Mouse (Mus musculus) MEL (cell line): ENCODE measurements around the gene Plau. TPM values are rescaled to one million over a fixed set of nuclear protein-coding genes. Genes with fewer than 3 reads are reported as not detected.

Experiments
- DNase-seq: peaks from one replicate; pipeline ENCODE4 v3.0.0; 2011; ENCODE audit warnings: low read depth, low spot score
- H3K27ac ChIP-seq: 2 replicates; pipeline ENCODE4 v1.5.1; 2012; ENCODE audit warnings: low read depth, mild to moderate bottlenecking, control low read depth, low read length, moderate library complexity; ENCODE audit not compliant: control insufficient read depth
- H3K27me3 ChIP-seq, 2 experiments: fragments of 150-350 bp in 1 of 2; sonication (generic) in 1 of 2; 2 replicates each; pipeline ENCODE4 v1.6.1; 2012; ENCODE audit warnings: low read length in 2 of 2, mild to moderate bottlenecking in 2 of 2, improper control_type of control experiment in 1 of 2, moderate library complexity in 1 of 2; ENCODE audit not compliant: insufficient read depth in 2 of 2, control insufficient read depth in 1 of 2
- H3K36me3 ChIP-seq, 2 experiments: 2 replicates each; pipeline ENCODE4 v1.6.1; 2012 to 2014; ENCODE audit warnings: low read length in 2 of 2, improper control_type of control experiment in 1 of 2, inconsistent platforms in 1 of 2, mild to moderate bottlenecking in 1 of 2; ENCODE audit not compliant: insufficient read depth in 2 of 2, control insufficient read depth in 1 of 2
- H3K4me1 ChIP-seq, 2 experiments: fragments of 150-350 bp in 1 of 2; sonication (generic) in 1 of 2; 2 replicates each; pipeline ENCODE4 v1.6.1; 2012; ENCODE audit warnings: low read length in 2 of 2, improper control_type of control experiment in 1 of 2, mild to moderate bottlenecking in 1 of 2; ENCODE audit not compliant: insufficient read depth in 2 of 2, control insufficient read depth in 1 of 2
- H3K4me3 ChIP-seq, 2 experiments: fragments of 150-350 bp in 1 of 2; sonication (generic) in 1 of 2; 2 replicates each; pipeline ENCODE4 v1.5.1; 2012; ENCODE audit warnings: low read depth in 2 of 2, low read length in 2 of 2, mild to moderate bottlenecking in 2 of 2, moderate library complexity in 2 of 2, control low read depth in 1 of 2, improper control_type of control experiment in 1 of 2; ENCODE audit not compliant: control insufficient read depth in 1 of 2, insufficient read depth in 1 of 2
- H3K79me2 ChIP-seq: 2 replicates; pipeline ENCODE4 v1.6.1; 2012; ENCODE audit warnings: mild to moderate bottlenecking, low read length, moderate library complexity; ENCODE audit not compliant: control insufficient read depth, poor library complexity, insufficient read depth
- H3K9ac ChIP-seq: 2 replicates; pipeline ENCODE4 v1.6.1; 2012; ENCODE audit warnings: low read depth, mild to moderate bottlenecking, control low read depth, low read length, moderate library complexity; ENCODE audit not compliant: control insufficient read depth, poor library complexity, severe bottlenecking
- H3K9me3 ChIP-seq: fragments of 150-350 bp; sonication (generic); replicated peaks from 2 replicates; pipeline ENCODE4 v1.6.1; 2012; ENCODE audit warnings: mild to moderate bottlenecking, low read length, improper control_type of control experiment, moderate library complexity; ENCODE audit not compliant: insufficient read depth
- CHD1 ChIP-seq: IDR thresholded peaks from 2 replicates; pipeline ENCODE4 v1.6.1; 2012; ENCODE audit warnings: low read depth, mild to moderate bottlenecking, inconsistent platforms, low read length, improper control_type of control experiment
- GABPA ChIP-seq: IDR thresholded peaks from 2 replicates; pipeline ENCODE4 v1.6.1; 2012; ENCODE audit warnings: low read depth, mild to moderate bottlenecking, inconsistent platforms, low read length, improper control_type of control experiment, moderate library complexity
- HCFC1 ChIP-seq: IDR thresholded peaks from 2 replicates; pipeline ENCODE4 v1.6.1; 2012; ENCODE audit warnings: low read depth, mild to moderate bottlenecking, inconsistent platforms, low read length, improper control_type of control experiment, moderate library complexity
- JUND ChIP-seq: IDR thresholded peaks from 2 replicates; pipeline ENCODE4 v1.6.1; 2011; ENCODE audit warnings: low read depth, mild to moderate bottlenecking, improper control_type of control experiment, low read length
- KAT2A ChIP-seq: conservative IDR thresholded peaks from 2 replicates; pipeline ENCODE4 v1.6.1; 2012; ENCODE audit warnings: low read depth, low read length, improper control_type of control experiment, inconsistent platforms
- MAZ ChIP-seq: IDR thresholded peaks from 2 replicates; pipeline ENCODE4 v1.6.1; 2012; ENCODE audit warnings: low read depth, mild to moderate bottlenecking, inconsistent platforms, low read length, improper control_type of control experiment
- MEF2A ChIP-seq: IDR thresholded peaks from 2 replicates; pipeline ENCODE4 v1.6.1; 2014; ENCODE audit warnings: low read depth, mild to moderate bottlenecking, inconsistent platforms, low read length, improper control_type of control experiment; ENCODE audit not compliant: poor library complexity, insufficient replicate concordance, severe bottlenecking; ENCODE audit errors: extremely low read depth
- MYC ChIP-seq: IDR thresholded peaks from 2 replicates; pipeline ENCODE4 v1.6.1; 2011; ENCODE audit warnings: low read depth, mild to moderate bottlenecking, low read length, improper control_type of control experiment, moderate library complexity
- NELFE ChIP-seq: IDR thresholded peaks from 2 replicates; pipeline ENCODE4 v1.6.1; 2011; ENCODE audit warnings: low read depth, low read length, improper control_type of control experiment
- POLR2AphosphoS2 ChIP-seq: IDR thresholded peaks from 2 replicates; pipeline ENCODE4 v1.6.1; 2011; ENCODE audit warnings: low read length, improper control_type of control experiment
- RAD21 ChIP-seq: IDR thresholded peaks from 2 replicates; pipeline ENCODE4 v1.6.1; 2011; ENCODE audit warnings: mild to moderate bottlenecking, low read depth, low read length, improper control_type of control experiment
- RCOR1 ChIP-seq: IDR thresholded peaks from 2 replicates; pipeline ENCODE4 v1.6.1; 2012; ENCODE audit warnings: low read depth, mild to moderate bottlenecking, inconsistent platforms, low read length, improper control_type of control experiment
- TCF12 ChIP-seq: IDR thresholded peaks from 2 replicates; pipeline ENCODE4 v1.6.1; 2014; ENCODE audit warnings: low read depth, mild to moderate bottlenecking, inconsistent platforms, low read length, improper control_type of control experiment, moderate library complexity
- UBTF ChIP-seq: IDR thresholded peaks from 2 replicates; pipeline ENCODE4 v1.6.1; 2012; ENCODE audit warnings: low read depth, mild to moderate bottlenecking, inconsistent platforms, low read length, improper control_type of control experiment, moderate library complexity, borderline replicate concordance; ENCODE audit not compliant: insufficient read depth
- USF2 ChIP-seq, 2 experiments: IDR thresholded peaks; 2 replicates each; pipeline ENCODE4 v1.6.1; 2011 to 2012; ENCODE audit warnings: improper control_type of control experiment in 2 of 2, low read length in 2 of 2, borderline replicate concordance in 1 of 2, inconsistent platforms in 1 of 2, low read depth in 1 of 2, mild to moderate bottlenecking in 1 of 2; ENCODE audit not compliant: insufficient read depth in 1 of 2
- ZC3H11A ChIP-seq: IDR thresholded peaks from 2 replicates; pipeline ENCODE4 v1.6.1; 2012; ENCODE audit warnings: low read depth, mild to moderate bottlenecking, inconsistent platforms, low read length, improper control_type of control experiment
- ZMIZ1 ChIP-seq: IDR thresholded peaks from 2 replicates; pipeline ENCODE4 v1.6.1; 2012; ENCODE audit warnings: low read depth, mild to moderate bottlenecking, inconsistent platforms, low read length, improper control_type of control experiment, moderate library complexity
- polyA plus RNA-seq, 2 experiments: library from polyadenylated mRNA; stranded (reverse) in 1 of 2; unstranded in 1 of 2; fragments of >175 nt in 1 of 2; fragments of >200 nt in 1 of 2; gene quantifications; 2 replicates each; pipeline versions ENCODE4 v1.2.1 to v1.2.4; 2012; ENCODE audit warnings: low replicate concordance in 2 of 2, low read depth in 1 of 2; ENCODE audit not compliant: insufficient read length in 2 of 2, insufficient read depth in 1 of 2, missing spikeins in 1 of 2
- total RNA-seq: library from RNA; depleted of rRNA; stranded (reverse); fragments of 300-350 nt; gene quantifications from 2 replicates; pipeline ENCODE4 v1.2.3, GENCODE M21; 2012

Gene Plau
- total and polyA plus RNA-seq, 3 experiments: 0.04 TPM; not detected in 2

DNA sequence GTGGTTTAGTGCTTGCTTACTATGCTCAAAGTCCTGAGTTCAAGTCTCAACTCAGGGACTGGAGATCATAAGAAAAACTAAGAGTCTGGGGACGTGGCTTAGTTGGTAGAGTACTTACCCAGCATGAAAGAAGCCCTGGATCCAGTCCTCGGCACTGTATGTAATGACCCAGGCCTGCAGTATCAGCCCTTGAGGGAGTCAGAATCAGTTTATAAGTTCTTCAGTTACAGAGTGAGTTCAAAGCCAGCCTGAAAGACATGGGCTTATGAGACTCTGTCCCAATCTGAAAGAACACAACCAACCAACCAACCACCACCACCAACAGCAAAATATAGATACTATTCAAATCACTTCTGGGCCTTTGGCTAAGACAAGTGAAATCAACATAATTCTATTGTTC, 5.1 kb downstream of the Plau start:
- Histone ChIP-seq H3K79me2 (no peaks in the 10 kb centered on the region), H3K9ac (no peak overlapping the region), H3K27ac (no peak overlapping the region), H3K36me3 (no peaks in the 10 kb centered on the region; a peak in 1 of 4 replicates), H3K4me1 (peaks cover 0 to 11% of the 10 kb centered on the region in 2 experiments; a peak in 3 of 4 replicates), H3K27me3 (peaks cover 12 to 14% of the 10 kb centered on the region in 2 experiments), H3K9me3 (no peaks in the 10 kb centered on the region), H3K4me3 (no peak overlapping the region)
- TF ChIP-seq RAD21: no peak
- TF ChIP-seq ZMIZ1: no peak
- TF ChIP-seq MAZ: no peak
- no peak for TF ChIP-seq POLR2AphosphoS2
- no peak for DNase-seq

DNA sequence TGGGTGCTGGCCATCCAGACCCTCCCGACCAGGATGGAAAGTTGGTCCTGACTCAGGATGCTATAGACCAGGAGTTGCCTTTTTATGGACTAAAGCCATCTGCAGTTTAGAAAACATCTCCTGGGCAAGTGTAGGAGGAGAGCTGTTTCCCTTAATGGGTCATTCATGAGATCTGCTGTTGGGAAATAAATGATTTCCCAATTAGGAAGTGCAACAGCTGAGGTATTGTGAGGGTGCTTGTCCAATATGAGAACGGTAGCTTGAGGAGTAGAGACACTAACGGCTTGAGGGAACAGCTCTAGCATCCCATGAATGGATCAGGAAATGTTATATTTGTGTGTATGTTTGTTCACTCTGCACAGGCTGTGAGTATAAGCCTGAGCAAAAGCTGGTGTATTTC, 6.2 kb downstream of the Plau start:
- Histone ChIP-seq H3K79me2 (no peaks in the 10 kb centered on the region), H3K4me1 (peaks cover 0 to 6% of the 10 kb centered on the region in 2 experiments; a peak in 2 of 4 replicates), H3K27me3 (peaks cover 6 to 17% of the 10 kb centered on the region in 2 experiments), H3K9me3 (no peaks in the 10 kb centered on the region), H3K9ac (no peak overlapping the region), H3K27ac (no peak overlapping the region), H3K36me3 (no peaks in the 10 kb centered on the region; a peak in 1 of 4 replicates), H3K4me3 (no peak overlapping the region)
- DNase-seq: no peak
- TF ChIP-seq CHD1 (no peak), MEF2A (no peak), TCF12 (no peak), MYC (no peak), HCFC1 (no peak), GABPA (no peak), UBTF (no peak), JUND (no peak), ZMIZ1 (no peak), USF2 (IDR thresholded peaks at IDR 0.05; ENCODE audit: borderline replicate concordance in 1 of 2, insufficient read depth in 1 of 2, low read depth in 1 of 2, low read length in 2 of 2) (no peak), RAD21 (no peak), RCOR1 (no peak), ZC3H11A (no peak), KAT2A (no peak), NELFE (no peak)
